7 mouse cellular contexts compared by ENCODE assay signal in the genomic region with DNA sequence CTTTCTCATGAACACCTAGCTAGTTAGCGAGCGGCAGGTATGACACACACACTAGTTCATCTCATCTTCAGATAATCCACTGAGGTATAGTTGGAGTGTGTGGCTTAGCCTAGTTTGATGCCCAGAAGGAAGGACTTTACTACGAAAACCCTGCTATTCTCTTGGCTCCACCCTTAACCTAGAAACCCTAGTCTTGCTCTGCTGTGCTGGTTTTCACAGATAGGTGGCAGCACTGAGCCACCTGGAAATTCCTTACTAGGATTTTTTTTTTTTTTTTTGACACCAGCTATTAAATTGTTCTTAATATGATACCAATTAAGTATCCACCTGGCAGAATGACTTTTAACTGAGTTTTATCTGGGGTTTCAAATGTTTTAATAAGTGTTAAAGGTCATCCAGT.
DNase-seq lines count a peak whose midpoint lies in the region; ATAC-seq and TF ChIP-seq lines count a peak whose summit lies in the region.

No protein-coding gene starts in this region.

- no peak overlapping the region for H3K4me3 ChIP-seq in layer of hippocampus, adult 2 months
- H3K4me3 ChIP-seq in ES-Bruce4 (ENCODE audit: low read depth, low read length) = no peak overlapping the region
- no peak overlapping the region for H3K4me3 ChIP-seq in neural tube, embryonic 11.5 days (ENCODE audit: low read depth, low read length)

- peak overlapping the region; percentile 89 for H3K27ac ChIP-seq in layer of hippocampus, adult 2 months
- H3K27ac ChIP-seq in ES-Bruce4 (ENCODE audit: insufficient read depth, low read length) = no peak overlapping the region
- no peak overlapping the region for H3K27ac ChIP-seq in neural tube, embryonic 11.5 days (ENCODE audit: low read depth, low read length)

- WGBS in neural tube, embryonic 11.5 days = 76% methylated on average over 3 of the region's 3 CpGs

- no peak overlapping the region for H3K4me2 ChIP-seq in neural tube, embryonic 11.5 days (ENCODE audit: low read depth)

- no peak for TF ChIP-seq POLR2A in ES-Bruce4 (IDR thresholded peaks at IDR 0.05; ENCODE audit: insufficient read depth, low read length)

- H3K9ac ChIP-seq in ES-Bruce4 (ENCODE audit: low read depth, poor library complexity, severe bottlenecking) = no peak overlapping the region
- H3K9ac ChIP-seq in neural tube, embryonic 11.5 days (ENCODE audit: low read length) = no peak overlapping the region

- no peak for ATAC-seq in neural tube, embryonic 11.5 days (ENCODE audit: insufficient read depth, low FRiP score, low TSS enrichment)

- H3K36me3 ChIP-seq in ES-Bruce4 (ENCODE audit: control insufficient read depth, insufficient read depth, low read length, poor library complexity, severe bottlenecking) = no peaks in the 10 kb centered on the region
- no peaks in the 10 kb centered on the region for H3K36me3 ChIP-seq in neural tube, embryonic 11.5 days (ENCODE audit: control insufficient read depth, insufficient read depth, low read length)

- DNase-seq in layer of hippocampus, adult 2 months (ENCODE audit: low spot score in 2 of 2) = peak in 1 of 2 experiments; percentile 67
- DNase-seq in layer of hippocampus, postnatal 36 days = no peak
- peak; percentile 58 for DNase-seq in R1 (ENCODE audit: low read depth, low spot score)
- DNase-seq in cerebellum, postnatal 36 days = peak; percentile 73 to 80
- peak; percentile 72 for DNase-seq in kidney, adult 9 months
- peak; percentile 68 for DNase-seq in neural tube, embryonic 11.5 days (ENCODE audit: low spot score)

- TF ChIP-seq CTCF in layer of hippocampus, adult 2 months (conservative IDR thresholded peaks at IDR 0.05) = peak; percentile 99
- peak; percentile 10 for TF ChIP-seq CTCF in ES-Bruce4 (IDR thresholded peaks at IDR 0.05; ENCODE audit: low read depth, low read length)

- H3K4me1 ChIP-seq in ES-Bruce4 (ENCODE audit: control insufficient read depth, insufficient read depth, low read length) = no peaks in the 10 kb centered on the region
- no peaks in the 10 kb centered on the region for H3K4me1 ChIP-seq in neural tube, embryonic 11.5 days (ENCODE audit: control insufficient read depth, insufficient read depth, low read length)

- no peak for TF ChIP-seq EP300 in ES-Bruce4 (IDR thresholded peaks at IDR 0.05; ENCODE audit: insufficient read depth, low read depth, low read length)

- H3K9me3 ChIP-seq in ES-Bruce4 (replicated peaks; ENCODE audit: control insufficient read depth, insufficient read depth, low read length, poor library complexity, severe bottlenecking) = no peaks in the 10 kb centered on the region
- no peaks in the 10 kb centered on the region for H3K9me3 ChIP-seq in neural tube, embryonic 11.5 days (ENCODE audit: control insufficient read depth, low read length)

- no peaks in the 10 kb centered on the region for H3K27me3 ChIP-seq in ES-Bruce4 (ENCODE audit: control insufficient read depth, insufficient read depth, low read length, poor library complexity, severe bottlenecking)
- no peaks in the 10 kb centered on the region for H3K27me3 ChIP-seq in neural tube, embryonic 11.5 days (ENCODE audit: control insufficient read depth, insufficient read depth, low read length)

Comparison
In these comparisons a context has a peak if more than half of its experiments do, and no peak if none do; other contexts are left out.
1. DNase-seq: peak in R1 (single experiment), cerebellum, postnatal 36 days (2 of 2), kidney, adult 9 months (single experiment) and neural tube, embryonic 11.5 days (single experiment); none in layer of hippocampus, postnatal 36 days (0 of 2).